ENCODE assay signal across 8 mouse cellular contexts in genomic region chr10:3972981-3973588, GRCm38 (mm10). TPM values are rescaled to one million over a fixed set of nuclear protein-coding genes. Genes with fewer than 3 reads are reported as not detected.
A peak's percentile ranks its signal among the peaks of the same experiment; 100 is the strongest.
DNase-seq lines count a peak whose midpoint lies in the region; ATAC-seq and TF ChIP-seq lines count a peak whose summit lies in the region.

TSS of gene Mthfd1l (plus strand) at chr10:3973118.

- no peak for TF ChIP-seq POLR2A in small intestine, adult 2 months (IDR thresholded peaks at IDR 0.05; ENCODE audit: low read depth, low read length)

- peak within 1 kb of the TSS; percentile 94 for H3K27ac ChIP-seq in embryonic facial prominence, embryonic 13.5 days
- H3K27ac ChIP-seq in limb, embryonic 11.5 days (replicated peaks; ENCODE audit: low read depth, low read length): peak within 1 kb of the TSS; percentile 78
- H3K27ac ChIP-seq in midbrain, embryonic 13.5 days: peak within 1 kb of the TSS; percentile 82
- peak within 1 kb of the TSS; percentile 82 for H3K27ac ChIP-seq in small intestine, adult 2 months (ENCODE audit: insufficient read depth, low read depth, low read length)

- no peaks in the 10 kb centered on the region for H3K36me3 ChIP-seq in embryonic facial prominence, embryonic 13.5 days
- H3K36me3 ChIP-seq in limb, embryonic 11.5 days (ENCODE audit: control insufficient read depth, insufficient read depth, low read length): no peaks in the 10 kb centered on the region
- no peaks in the 10 kb centered on the region for H3K36me3 ChIP-seq in midbrain, embryonic 13.5 days
- no peaks in the 10 kb centered on the region for H3K36me3 ChIP-seq in small intestine, adult 2 months (ENCODE audit: control insufficient read depth, insufficient read depth, low read length)

- under 1% methylated on average over 40 of the region's 40 CpGs for WGBS in embryonic facial prominence, embryonic 13.5 days
- under 1% methylated on average over 40 of the region's 40 CpGs for WGBS in limb, embryonic 11.5 days
- WGBS in midbrain, embryonic 13.5 days: 0% methylated on average over 40 of the region's 40 CpGs
- under 1% methylated on average over 40 of the region's 40 CpGs for WGBS in small intestine, adult 2 months

- DNase-seq in 3T3-L1 (ENCODE audit: low read depth, low spot score): peak; percentile 96
- DNase-seq in adrenal gland, postnatal 36 days: peak; percentile 89 to 91
- DNase-seq in heart, adult 18-20 months: peak; percentile 81 to 87
- DNase-seq in kidney, adult 18-20 months: peak; percentile 76
- DNase-seq in limb, embryonic 11.5 days (ENCODE audit: low spot score): peak; percentile 88

- peak within 1 kb of the TSS; percentile 94 for H3K4me2 ChIP-seq in embryonic facial prominence, embryonic 13.5 days
- peak within 1 kb of the TSS; percentile 86 for H3K4me2 ChIP-seq in limb, embryonic 11.5 days (ENCODE audit: low read depth, severe bottlenecking)
- peak within 1 kb of the TSS; percentile 86 for H3K4me2 ChIP-seq in midbrain, embryonic 13.5 days (replicated peaks)

- peak within 1 kb of the TSS; percentile 83 for H3K9ac ChIP-seq in embryonic facial prominence, embryonic 13.5 days
- H3K9ac ChIP-seq in limb, embryonic 11.5 days (ENCODE audit: low read length): peak within 1 kb of the TSS; percentile 76
- peak within 1 kb of the TSS; percentile 77 for H3K9ac ChIP-seq in midbrain, embryonic 13.5 days (replicated peaks)

- no peaks in the 10 kb centered on the region for H3K9me3 ChIP-seq in embryonic facial prominence, embryonic 13.5 days
- no peaks in the 10 kb centered on the region for H3K9me3 ChIP-seq in limb, embryonic 11.5 days (ENCODE audit: control insufficient read depth, low read length)
- no peaks in the 10 kb centered on the region for H3K9me3 ChIP-seq in midbrain, embryonic 13.5 days

- H3K4me3 ChIP-seq in embryonic facial prominence, embryonic 13.5 days: peak within 1 kb of the TSS; percentile 74
- H3K4me3 ChIP-seq in limb, embryonic 11.5 days (ENCODE audit: low read depth, low read length): peak within 1 kb of the TSS; percentile 62
- peak within 1 kb of the TSS; percentile 72 for H3K4me3 ChIP-seq in midbrain, embryonic 13.5 days (replicated peaks)
- H3K4me3 ChIP-seq in small intestine, adult 2 months (ENCODE audit: low read depth, low read length): peak within 1 kb of the TSS; percentile 91

- peaks cover 35% of the 10 kb centered on the region for H3K4me1 ChIP-seq in embryonic facial prominence, embryonic 13.5 days
- H3K4me1 ChIP-seq in limb, embryonic 11.5 days (ENCODE audit: control insufficient read depth, insufficient read depth, low read length): 0 out of 2 replicates have a peak, but pooled peaks cover 2% of the 10 kb centered on the region
- peaks cover 9% of the 10 kb centered on the region for H3K4me1 ChIP-seq in midbrain, embryonic 13.5 days (replicated peaks)
- H3K4me1 ChIP-seq in small intestine, adult 2 months (ENCODE audit: control insufficient read depth, insufficient read depth, insufficient read length, low read length): peaks cover 3% of the 10 kb centered on the region

- peak; percentile 59 for ATAC-seq in embryonic facial prominence, embryonic 13.5 days (ENCODE audit: insufficient number of reproducible peaks, insufficient read depth, low FRiP score, low TSS enrichment, low read depth)
- peak; percentile 69 for ATAC-seq in limb, embryonic 11.5 days (ENCODE audit: insufficient number of reproducible peaks, low FRiP score, low TSS enrichment, low read depth)
- peak; percentile 92 for ATAC-seq in midbrain, embryonic 13.5 days

- H3K27me3 ChIP-seq in embryonic facial prominence, embryonic 13.5 days: no peaks in the 10 kb centered on the region
- no peaks in the 10 kb centered on the region for H3K27me3 ChIP-seq in limb, embryonic 11.5 days (ENCODE audit: control insufficient read depth, insufficient read depth, low read length)
- no peaks in the 10 kb centered on the region for H3K27me3 ChIP-seq in midbrain, embryonic 13.5 days
- no peaks in the 10 kb centered on the region for H3K27me3 ChIP-seq in small intestine, adult 2 months (ENCODE audit: control insufficient read depth, insufficient read depth, low read length)

- TF ChIP-seq CTCF in small intestine, adult 2 months (IDR thresholded peaks at IDR 0.05; ENCODE audit: extremely low read depth, insufficient read length, insufficient replicate concordance, low read depth, low read length): peak; percentile 78; the same call in 1 of the 2 replicates

RNA-seq across cellular contexts. Expression of gene Mthfd1l, which starts in this region (rescaled TPM):
- total RNA-seq in adrenal gland, postnatal 36 days (2021): 10 to 100 TPM in 1 of 2 experiments, 1 to 10 TPM in 1; 5.6 to 10.1 TPM
- polyA plus RNA-seq in embryonic facial prominence, embryonic 13.5 days (2015; fragmentation: Nextera tagmentation; extraction: Ambion mirVana): 10.4 and 11.0 TPM in 2 replicates
- total RNA-seq in heart, adult 18-20 months (2021): under 1 TPM; 0.69 to 0.90 TPM
- 15.9 and 16.0 TPM in 2 replicates for polyA plus RNA-seq in limb, embryonic 11.5 days (2014; fragmentation: Nextera tagmentation; extraction: Ambion mirVana)
- polyA plus RNA-seq in midbrain, embryonic 13.5 days (2015; fragmentation: Nextera tagmentation; extraction: Ambion mirVana): 4.6 and 6.6 TPM in 2 replicates
- 0.81 and 1.3 TPM in 2 replicates for polyA plus RNA-seq in small intestine, adult 2 months (2012; rRNA removed)

Comparison
In these comparisons a context has a peak if more than half of its experiments do, and no peak if none do; other contexts are left out.
1. Peak in every context shown above with its lines: DNase-seq, ATAC-seq, H3K4me3 ChIP-seq and H3K27ac ChIP-seq.
2. Peak in DNase-seq in heart, adult 18-20 months; RNA of the gene not detected or under 1 TPM.